Mouse (Mus musculus) spleen, adult 12 weeks (tissue): ENCODE data around the gene Otud5.
"Not testable (repeated sequence)": the region's sequence is repeated elsewhere in the genome, so short reads cannot be mapped to it uniquely, and the experiment has no call there.

Source experiments
- DNase-seq: peaks from one replicate; pipeline ENCODE4 v3.0.0; 2022; ENCODE audit warnings: low spot score

The Otud5 gene

DNA sequence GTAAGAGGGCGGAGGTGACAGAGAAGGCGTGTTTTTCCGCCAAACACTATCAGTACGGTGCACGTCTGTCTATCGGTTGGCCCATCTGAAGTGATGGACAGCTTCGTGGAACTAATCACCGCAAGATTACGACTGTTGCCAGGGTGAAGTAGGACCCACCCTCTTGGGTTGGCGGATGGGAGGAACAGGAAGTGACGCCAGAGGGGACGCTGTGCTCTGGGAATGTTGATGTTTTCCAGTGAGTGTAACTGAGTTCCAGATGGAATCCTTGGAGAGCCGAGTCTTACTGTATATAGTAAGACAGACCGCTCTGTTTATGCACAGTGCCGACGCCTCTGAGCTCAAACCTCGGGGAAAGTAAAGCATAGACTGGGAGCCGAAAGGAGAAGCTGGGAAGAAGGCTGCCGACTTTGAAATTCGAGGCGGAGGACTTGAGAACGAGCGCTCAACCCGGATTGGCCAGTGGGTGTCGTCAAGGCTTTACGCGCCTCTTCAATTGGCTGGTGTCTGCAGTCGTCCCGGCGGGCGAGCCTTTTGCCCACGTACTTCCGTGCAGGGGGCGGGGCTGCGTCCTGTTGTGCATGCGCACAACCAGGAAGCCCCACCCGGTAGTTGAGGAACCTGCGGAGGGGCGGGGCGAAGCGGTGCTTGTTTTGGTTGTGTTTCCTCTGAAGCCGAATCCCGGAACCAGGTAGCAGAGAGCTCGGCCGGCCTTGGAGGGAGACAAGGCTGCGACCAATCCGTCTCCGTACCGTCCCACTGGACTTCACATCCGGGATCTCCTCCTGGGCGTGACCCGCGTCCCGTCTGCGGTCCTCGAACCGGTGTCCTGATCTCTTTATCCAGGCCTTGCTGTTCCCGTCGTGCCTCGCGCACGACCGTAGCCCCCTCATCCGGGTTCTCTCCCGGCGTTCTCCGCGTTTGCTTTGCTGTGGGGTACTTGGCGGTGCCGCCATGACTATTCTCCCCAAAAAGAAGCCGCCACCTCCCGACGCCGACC, at the start of gene Otud5:
Gene Otud5, plus strand, starts transcription at position 202 of the 1,000 bp plus-strand sequence.
- peak; percentile 88 for DNase-seq

DNA sequence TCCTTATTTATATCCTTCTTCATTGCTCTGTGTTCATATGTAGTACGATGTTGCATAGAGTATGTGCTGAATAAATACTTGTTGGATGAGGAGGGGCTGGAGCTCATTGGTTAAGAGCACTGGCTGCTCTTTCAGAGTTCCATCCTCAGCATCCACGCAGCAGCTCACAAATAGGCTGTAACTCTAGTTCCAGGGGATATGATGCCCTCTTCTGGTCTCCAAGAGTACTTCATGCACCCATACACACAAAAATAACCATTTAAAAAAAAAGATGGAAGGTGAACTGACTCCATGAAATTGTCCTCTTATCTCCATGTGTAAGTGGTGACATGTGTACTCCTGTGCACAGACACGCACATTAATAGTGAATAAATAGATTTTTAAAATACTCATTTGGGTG, 47.8 kb upstream of the Otud5 start:
- DNase-seq: no peak

DNA sequence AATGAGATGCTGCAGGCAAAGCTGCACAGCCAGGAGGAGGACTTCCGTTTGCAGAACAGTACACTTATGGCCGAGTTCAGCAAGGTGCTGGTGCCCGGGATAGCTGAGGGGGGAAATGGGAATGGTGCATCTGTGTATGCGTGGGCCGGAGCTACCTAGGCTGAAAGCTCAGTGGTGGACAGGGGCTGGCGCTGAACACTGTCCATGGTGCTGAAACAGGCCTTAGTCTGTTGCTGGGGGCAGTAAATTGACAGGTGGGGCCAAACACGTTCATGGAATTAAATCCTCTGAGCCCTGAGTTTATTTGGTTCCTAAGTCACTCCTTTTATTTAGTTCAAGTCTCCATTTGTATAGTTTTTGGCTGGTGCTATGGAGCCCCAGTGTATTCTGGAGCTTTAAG, 46.1 kb upstream of the Otud5 start:
- peak; percentile 7 for DNase-seq

DNA sequence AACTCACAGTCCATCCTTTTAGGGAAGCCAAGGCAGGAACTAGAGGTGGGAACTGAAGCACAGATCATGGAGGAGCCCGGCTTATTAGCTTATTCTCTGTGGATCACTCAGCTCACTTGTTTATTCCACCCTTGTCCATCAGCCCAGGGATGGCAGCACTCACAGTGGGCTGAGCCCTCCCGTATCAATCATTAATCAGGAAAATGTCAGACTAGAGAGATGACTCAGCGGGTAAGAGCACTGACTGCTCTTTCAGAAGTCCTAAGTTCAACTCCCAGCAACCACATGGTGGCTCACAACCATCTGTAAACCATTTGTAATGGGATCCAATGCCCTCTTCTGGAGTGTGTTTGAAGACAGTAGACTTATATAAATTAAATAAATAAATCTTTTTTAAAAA, 43.8 kb upstream of the Otud5 start:
- DNase-seq: no peak

DNA sequence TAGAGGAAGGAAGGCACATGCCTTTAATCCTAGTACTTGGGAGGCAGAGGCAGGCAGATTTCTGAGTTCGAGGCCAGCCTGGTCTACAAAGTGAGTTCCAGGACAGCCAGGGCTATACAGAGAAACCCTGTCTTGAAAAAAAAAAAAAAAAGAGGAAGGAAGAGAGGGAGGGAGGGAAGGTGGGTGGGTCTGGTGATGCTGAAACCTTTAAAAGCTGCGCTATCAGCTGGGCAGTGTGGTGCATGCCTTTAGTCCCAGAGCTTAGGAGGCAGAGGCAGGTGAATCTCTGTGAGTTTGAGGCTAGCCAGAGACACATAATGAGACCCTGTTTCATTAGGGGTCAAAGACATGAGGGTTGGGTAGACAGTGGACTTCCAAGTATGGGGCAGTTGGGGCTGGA, 39.0 kb upstream of the Otud5 start:
- not testable (repeated sequence) for DNase-seq

DNA sequence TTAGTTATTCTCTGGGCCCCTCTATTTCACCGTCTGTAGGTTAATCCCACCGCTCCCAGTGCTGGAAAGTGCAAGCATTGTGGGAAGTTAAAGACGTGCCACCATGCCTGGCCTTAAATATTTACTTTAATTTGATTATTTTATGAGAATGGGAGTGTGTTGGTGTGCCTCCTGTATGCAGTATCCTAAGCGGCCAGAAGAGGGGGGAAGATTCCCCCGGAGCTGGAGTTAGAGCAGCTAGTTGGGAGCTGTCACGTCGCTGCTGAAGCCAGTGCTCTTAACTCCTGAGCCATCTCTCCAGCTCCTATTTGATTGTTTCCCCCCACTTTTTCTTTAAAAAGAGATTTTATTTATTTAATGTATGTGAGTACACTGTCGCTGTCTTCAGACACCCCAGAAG, 26.1 kb upstream of the Otud5 start:
- DNase-seq: peak; percentile 43

DNA sequence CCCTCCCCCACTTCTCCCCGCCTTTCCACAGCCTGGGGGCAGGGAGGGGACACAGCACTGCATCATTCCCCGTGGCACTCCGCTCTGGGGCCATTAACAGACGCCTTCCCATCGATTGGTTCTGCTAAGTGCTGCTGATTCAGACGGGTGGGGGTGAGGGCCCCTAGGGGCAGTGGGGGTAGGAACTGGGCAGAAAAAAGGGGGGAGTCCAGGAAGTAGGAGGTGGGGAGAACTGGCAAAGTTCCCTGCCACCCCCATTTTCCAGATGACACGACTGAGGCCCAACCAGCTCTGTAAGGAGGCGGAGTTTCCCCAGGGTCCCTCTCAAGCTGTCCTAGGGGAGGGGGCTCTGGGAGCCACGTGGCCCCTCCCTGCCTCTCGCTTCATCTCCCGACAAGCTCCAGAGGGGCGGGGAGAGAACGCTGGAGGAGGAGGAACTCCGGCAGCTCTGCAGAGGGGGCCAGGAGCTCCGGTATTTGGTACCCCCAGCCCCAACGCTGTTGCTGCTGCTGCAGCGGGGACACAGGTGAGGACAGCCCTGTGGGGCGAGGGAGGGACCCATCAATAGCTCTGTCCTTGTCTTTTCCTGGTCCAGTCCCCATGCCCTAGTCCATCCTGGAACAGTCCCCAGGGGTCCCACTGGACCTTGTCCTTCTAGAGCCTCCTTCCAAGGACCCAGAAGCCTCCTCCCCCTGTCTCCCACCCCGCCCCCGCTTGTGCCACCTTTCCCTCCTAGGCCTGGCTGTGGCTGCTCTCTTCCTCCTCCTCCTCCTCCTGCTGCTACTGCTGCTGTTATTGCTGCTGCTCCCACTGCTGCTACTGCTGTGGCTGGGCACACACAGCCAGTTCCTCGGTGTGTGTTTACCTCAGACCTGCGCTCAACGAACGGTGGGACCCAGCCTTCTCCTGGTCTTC, 19.0 kb upstream of the Otud5 start, which contains the start of gene Kcnd1:
Gene Kcnd1, plus strand, starts transcription at position 425 of the 915 bp plus-strand sequence.
- DNase-seq: no peak

DNA sequence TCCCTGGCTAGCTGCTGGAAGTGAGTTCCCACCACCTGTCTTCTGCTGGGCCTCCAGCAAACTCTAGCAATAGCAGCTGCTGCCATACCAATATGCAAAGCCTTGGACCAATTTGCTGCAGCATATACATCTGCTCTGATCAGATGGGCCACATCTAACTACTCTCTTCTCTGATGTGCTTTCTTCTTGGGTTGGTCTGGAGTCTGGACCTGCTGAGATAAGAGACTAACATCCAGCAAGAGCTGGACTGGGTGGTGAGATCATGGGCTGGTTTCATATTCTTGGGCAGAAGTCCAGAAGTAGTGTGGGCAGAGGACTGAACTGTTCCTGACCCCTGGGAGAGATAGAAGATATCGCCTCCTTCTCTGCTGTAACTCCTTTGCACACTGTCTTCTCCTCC, 4.0 kb upstream of the Otud5 start:
- peak; percentile 26 for DNase-seq

DNA sequence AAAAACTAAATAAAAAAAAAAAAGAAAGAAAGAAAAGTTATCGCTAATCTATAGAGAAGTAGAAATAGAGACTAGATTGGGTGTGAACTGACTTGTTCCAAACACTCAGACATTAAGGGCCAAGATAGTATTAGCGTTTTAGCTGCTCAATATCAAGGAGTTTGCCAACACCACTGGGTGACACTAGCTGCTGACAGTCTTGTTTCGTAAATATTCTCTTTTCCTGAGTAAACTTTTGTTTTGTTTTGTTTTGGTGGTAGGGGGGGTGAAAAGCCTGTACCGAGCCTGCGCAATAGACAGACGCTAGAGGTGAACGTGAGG, 362 bp upstream of the Otud5 start:
- no peak for DNase-seq

DNA sequence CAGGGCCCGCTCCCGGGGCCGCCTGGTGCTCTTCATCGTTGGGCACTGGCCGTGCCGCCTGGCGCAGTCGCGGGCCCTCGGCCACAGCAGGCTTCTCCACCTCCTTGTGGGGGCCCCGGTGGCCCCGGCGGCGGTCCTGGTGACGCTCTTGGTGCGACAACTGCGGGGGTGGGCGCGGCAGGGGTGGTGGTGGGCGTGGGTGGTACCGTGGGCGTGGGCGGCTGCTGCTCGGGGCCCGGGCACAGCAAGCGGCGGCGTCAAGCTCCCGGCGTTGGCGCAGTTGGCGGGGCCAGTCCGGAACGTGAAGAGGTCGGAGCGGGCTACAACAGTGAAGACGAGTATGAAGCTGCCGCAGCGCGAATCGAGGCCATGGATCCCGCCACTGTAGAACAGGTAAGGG, 1.2 kb downstream of the Otud5 start:
- peak; percentile 30 for DNase-seq

DNA sequence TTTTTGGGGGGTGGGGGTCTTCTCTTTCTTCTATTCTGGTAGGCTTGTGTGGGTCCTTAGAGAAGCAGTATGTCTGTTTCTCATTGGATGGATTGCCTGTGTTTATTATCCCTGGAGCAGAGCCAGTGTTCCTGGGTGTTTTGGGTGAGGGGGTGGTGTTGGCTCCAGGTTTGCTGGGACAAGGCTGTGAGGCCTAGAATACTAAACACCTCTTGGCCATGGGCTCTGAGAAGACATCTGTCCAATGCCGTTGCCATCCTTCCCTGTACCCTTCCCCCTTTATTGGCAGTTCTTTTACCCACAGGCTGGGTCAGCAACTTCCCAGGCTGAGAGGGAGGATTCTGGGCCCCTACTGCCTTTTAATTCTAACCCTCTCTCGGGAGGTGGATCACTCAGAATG, 6.7 kb downstream of the Otud5 start:
- no peak for DNase-seq

DNA sequence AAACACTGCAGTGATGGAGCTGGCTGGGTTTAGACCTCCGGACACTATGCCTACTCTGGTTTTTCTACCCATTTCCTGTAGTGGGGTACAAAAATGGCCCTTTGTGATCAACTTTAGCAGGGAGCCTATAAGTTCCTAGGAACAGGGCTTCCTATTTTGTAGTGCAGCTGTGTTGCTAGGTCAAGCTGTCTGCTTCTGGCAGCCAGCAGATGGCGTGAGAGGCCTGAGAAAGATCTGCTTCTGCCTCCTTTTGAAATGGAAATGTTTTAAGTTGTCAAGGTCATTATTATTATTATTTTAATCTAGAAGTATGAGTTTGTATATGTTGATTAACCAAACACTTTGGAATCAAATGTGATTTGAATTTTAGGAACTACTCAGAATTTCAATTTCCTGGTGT, 13.4 kb downstream of the Otud5 start:
- no peak for DNase-seq

DNA sequence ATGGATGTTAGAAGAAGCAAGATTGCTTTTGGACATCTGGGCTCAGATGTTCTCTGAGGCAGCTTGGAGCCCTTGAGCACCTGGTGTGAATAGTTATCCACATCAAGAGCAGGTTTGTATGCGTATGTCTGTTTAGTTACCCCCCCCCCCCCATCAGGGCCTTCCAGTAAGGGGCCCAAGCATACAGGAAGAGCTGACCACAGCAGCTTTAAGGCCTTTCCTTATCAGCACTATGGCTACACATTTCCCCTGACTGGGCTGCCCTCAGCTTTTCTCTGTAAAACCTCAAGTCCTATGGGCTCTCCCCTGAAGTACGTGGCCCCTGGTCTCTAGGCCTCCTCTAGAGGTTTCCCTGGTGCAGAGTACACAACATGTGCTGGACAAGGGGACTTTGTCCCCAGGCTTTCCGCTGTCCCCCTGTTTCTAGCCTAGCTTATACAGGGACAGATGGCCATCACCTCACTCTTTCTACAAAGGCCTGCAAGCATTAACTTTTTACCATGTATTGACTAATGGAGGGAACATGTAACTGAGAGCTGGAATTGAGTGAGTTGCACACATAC, 18.1 kb downstream of the Otud5 start:
- no peak for DNase-seq

DNA sequence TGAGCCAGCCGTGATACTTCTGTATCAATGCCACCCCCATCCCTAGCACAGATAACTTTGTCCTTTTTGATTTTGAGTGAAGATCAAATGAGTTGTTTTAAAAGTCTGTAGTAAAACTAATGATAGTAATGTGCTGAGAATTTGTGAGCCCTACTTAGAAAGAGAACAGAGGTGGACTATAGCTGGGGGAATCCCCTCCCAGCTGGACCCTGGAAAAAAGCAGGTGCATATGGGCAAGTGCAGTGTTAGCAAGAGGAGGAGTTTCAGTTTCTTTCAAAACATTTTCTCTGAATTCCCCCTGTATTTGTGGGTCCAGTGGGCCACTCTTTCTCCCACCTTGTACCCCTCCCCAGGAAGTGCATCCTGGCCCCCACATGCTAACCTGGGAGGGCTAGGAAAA, 22.0 kb downstream of the Otud5 start:
- no peak for DNase-seq

DNA sequence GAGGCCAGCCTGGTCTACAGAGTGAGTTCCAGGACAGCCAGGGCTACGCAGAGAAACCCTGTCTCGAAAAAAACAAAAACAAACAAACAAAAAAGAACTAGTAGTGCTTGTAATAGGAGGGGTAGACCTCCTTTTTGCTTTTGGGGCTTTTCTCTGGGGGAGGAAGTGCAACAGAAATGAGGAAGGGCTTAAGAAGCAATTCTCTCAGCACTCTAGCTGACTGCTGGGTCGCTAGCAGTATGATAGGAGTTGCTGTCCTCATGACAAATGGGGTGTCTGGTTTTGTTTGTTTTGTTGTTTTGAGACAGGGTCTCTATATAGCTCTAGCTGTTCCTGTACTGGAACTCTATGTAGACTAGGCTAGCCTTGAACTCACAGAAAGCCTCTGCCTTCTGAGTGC, 23.4 kb downstream of the Otud5 start:
- DNase-seq: no peak

DNA sequence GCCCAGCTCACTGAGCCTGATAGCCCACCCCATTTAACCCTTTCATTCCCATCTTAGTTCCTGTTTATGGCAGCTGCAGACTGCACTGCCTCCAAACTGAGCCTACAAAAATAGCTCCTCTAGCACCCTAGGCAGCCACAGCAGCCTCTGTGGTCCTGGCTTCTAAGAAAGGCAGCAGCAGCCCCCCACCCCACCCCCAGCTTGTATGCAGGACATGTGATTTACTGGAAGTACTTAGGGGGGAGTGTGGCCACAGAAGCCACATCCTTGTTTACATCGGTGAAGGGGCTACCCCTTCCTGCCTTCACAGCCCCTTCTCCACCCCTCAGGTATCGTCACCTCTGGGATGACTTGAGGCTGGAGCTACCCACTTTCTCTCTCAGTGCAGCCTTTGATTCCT, 24.2 kb downstream of the Otud5 start:
- no peak for DNase-seq

DNA sequence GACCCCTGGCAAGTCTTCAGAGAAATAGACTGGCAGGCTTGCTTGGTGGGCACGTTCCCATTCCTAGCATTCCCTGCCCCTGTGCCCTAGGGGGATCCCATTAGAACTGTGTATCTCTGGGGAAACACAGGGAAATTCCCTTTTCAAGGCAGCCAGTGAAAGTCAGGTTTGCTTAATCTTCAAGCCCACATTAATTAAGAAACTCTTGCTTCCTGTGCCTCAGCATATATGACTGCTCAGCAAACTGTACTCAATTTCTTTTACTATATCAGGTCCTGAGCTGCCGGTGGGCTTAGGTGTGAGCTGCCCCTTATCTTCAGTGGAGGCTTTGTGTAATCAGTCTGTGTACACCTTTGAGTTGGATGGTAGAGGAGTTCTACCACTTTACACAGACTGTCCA, 24.6 kb downstream of the Otud5 start:
- DNase-seq: no peak

DNA sequence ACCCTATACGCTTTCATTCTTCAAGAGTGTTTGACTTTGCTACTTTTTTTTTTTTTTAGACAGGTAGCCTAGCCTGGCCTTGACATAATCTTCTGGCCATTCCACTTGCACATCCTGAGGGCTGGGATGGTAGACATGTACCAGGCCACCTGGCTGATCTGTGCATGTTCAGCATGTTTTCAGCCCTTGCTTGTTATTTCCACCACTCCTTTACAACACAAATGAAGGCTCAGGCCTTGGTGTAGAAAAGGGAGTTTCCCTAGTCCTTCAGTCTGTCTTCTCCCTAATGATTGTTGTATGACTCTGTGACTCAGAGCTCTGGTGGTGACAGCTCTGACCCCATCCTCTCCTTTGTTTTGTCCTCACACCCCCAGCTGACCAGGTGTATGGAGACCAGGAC, 26.0 kb downstream of the Otud5 start:
- no peak for DNase-seq

DNA sequence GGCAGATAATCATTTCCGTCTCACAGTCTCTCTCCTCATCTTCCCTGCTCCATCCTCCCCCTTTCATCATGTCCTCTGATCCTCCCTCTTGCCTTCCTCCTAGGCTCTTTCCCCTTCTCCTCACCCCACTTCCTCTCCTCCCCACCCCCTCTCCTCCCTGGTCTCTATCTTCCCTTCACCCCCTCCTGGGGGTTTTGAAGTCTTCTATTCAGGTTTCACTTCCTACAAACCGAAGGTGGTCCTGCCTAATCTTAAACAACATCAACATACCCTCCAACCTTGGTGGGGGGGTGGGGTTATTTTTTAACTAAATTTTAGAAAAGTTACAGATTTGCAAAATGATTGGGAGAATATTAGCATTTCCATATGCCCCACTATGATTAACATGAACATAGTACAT, 27.3 kb downstream of the Otud5 start:
- no peak for DNase-seq

DNA sequence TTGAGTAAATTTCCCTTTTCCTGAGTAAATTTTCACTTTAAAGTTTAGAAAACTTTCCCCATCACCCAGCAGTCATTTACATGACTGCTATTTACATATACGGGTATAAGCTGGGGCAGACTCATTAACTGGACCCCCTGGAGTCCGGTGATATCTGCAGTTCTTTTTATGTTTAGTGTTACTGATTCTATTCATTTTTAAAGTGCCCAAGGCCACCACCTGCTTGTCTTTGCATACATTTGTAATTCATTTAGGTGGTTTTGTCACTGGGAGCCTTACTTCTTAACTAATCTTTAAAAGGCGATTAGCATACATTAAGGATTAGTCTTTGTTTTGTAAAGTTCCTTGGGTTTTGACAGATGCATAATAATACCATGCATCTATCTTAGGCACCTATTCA, 28.7 kb downstream of the Otud5 start:
- DNase-seq: no peak

DNA sequence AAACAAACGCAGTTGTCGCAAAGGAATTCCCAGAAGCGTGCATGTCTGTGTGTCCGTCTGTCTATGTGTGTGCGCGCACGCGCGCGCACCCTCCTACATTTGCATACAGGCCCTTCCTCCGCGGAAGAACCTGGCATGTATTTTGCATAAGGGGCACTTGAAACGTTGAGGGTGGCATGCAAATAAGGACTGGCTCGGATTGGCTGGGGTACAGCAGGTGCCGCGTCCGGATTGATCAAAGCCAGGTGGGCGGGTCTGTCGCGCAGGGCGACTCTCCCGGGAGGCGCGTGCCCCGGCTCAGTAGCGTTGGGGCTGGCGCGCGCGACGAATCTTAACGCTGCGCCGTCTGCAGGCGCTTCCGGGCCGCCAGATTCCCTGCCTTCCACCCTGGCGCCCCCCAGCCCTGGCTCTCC, 36.8 kb downstream of the Otud5 start, which contains the start of gene Pim2:
Gene Pim2, plus strand, starts transcription at position 256 of the 413 bp plus-strand sequence.
- peak; percentile 70 for DNase-seq

DNA sequence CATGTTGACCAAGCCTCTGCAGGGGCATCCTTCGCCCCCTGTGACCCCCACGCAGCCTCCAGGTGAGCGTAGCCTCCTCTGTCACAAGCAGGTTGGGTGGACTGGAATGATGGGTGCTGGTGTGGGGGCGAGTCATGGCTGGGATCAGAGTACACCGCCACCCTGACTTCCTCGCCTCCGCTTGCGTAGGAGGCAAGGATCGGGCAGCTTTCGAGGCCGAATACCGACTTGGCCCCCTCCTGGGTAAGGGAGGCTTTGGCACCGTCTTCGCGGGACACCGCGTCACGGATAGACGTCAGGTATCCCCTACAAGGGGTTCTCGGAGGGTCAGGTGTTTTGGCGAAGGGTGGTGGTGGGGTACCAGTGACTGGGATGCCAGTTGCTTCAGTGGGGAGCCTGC, 37.3 kb downstream of the Otud5 start:
- DNase-seq: no peak
